ENCODE assay signal across 8 mouse cellular contexts in genomic region chr11:118104001-118104400, GRCm38 (mm10). TPM values are rescaled to one million over a fixed set of nuclear protein-coding genes. Genes with fewer than 3 reads are reported as not detected.
A peak's percentile ranks its signal among the peaks of the same experiment; 100 is the strongest.
DNase-seq lines count a peak whose midpoint lies in the region; ATAC-seq and TF ChIP-seq lines count a peak whose summit lies in the region.

No protein-coding gene starts in this region.

- WGBS in large intestine, adult 2 months, result 3% methylated on average over 5 of the region's 5 CpGs
- 5% methylated on average over 5 of the region's 5 CpGs for WGBS in liver, postnatal 0 days (ENCODE audit: insufficient replicate concordance)

- H3K4me3 ChIP-seq in G1E (ENCODE audit: low read depth, low read length), result no peak overlapping the region
- H3K4me3 ChIP-seq in liver, postnatal 0 days (ENCODE audit: low read depth, low read length), result no peak overlapping the region

- H3K9ac ChIP-seq in liver, postnatal 0 days (replicated peaks), result no peak overlapping the region

- H3K4me1 ChIP-seq in G1E (ENCODE audit: insufficient read depth, low read depth, low read length), result no peaks in the 10 kb centered on the region
- H3K4me1 ChIP-seq in liver, postnatal 0 days (ENCODE audit: insufficient read depth), result no peaks in the 10 kb centered on the region

- peak; percentile 74 for DNase-seq in G1E (ENCODE audit: low spot score)
- peak; percentile 39 for DNase-seq in c-Kit-negative CD71-positive TER-119-positive erythroid progenitor cells, embryonic 14.5 days (ENCODE audit: low read depth, low spot score)
- DNase-seq in fibroblast of lung, adult 2 months (ENCODE audit: low read depth), result peak; percentile 41
- DNase-seq in heart, postnatal 10 days, result peak; percentile 82 to 91
- DNase-seq in large intestine, adult 2 months (ENCODE audit: low read depth, low spot score), result peak; percentile 39
- peak; percentile 91 for DNase-seq in liver, postnatal 0 days
- DNase-seq in retina, adult 2 months (ENCODE audit: low read depth, low spot score), result peak; percentile 70
- DNase-seq in thymus, postnatal 14 days, result peak; percentile 90

- intact Hi-C loops in heart, postnatal 10 days (cut with DNase I), result loop anchor here (1.0 to 5.0 kb wide), 2 partner anchors 132 to 233 kb away; partner anchors contain the start of gene Socs3

- peak; percentile 75 for ATAC-seq in G1E (ENCODE audit: extremely low read depth, insufficient number of reproducible peaks, low FRiP score, poor library complexity, severe bottlenecking)
- peak; percentile 74 for ATAC-seq in liver, postnatal 0 days

- H3K27me3 ChIP-seq in G1E (ENCODE audit: insufficient read depth, low read length), result peaks cover 6% of the 10 kb centered on the region; the same call in 1 of the 2 replicates
- no peaks in the 10 kb centered on the region for H3K27me3 ChIP-seq in liver, postnatal 0 days (ENCODE audit: insufficient read depth, low read length)

- no peaks in the 10 kb centered on the region for H3K36me3 ChIP-seq in G1E (replicated peaks)
- no peaks in the 10 kb centered on the region for H3K36me3 ChIP-seq in liver, postnatal 0 days (replicated peaks; ENCODE audit: insufficient read depth, low read length)

- TF ChIP-seq EP300 in liver, postnatal 0 days (IDR thresholded peaks at IDR 0.05; ENCODE audit: low read depth), result no peak

- TF ChIP-seq CTCF in G1E (IDR thresholded peaks at IDR 0.05; ENCODE audit: low read depth, low read length), result peak; percentile 92
- TF ChIP-seq CTCF in liver, postnatal 0 days (IDR thresholded peaks at IDR 0.05; ENCODE audit: low read depth), result peak; percentile 99

- H3K9me3 ChIP-seq in G1E (replicated peaks), result no peaks in the 10 kb centered on the region
- H3K9me3 ChIP-seq in liver, postnatal 0 days (ENCODE audit: low read length), result no peaks in the 10 kb centered on the region

- H3K27ac ChIP-seq in liver, postnatal 0 days (ENCODE audit: low read depth), result no peak overlapping the region

- no peak overlapping the region for H3K4me2 ChIP-seq in liver, postnatal 0 days (ENCODE audit: low read depth, low read length)

RNA-seq across cellular contexts. Expression of gene Dnah17, which starts 26.4 kb away (rescaled TPM):
- total RNA-seq in G1E (2014; fragmentation: Nextera tagmentation) (not detected in 2 replicates), G1E (2017) (0.11 TPM in 1 of 2 replicates, not detected in the other)
- not detected in 2 replicates for polyA plus RNA-seq in G1E (2012)
- under 1 TPM; 0.12 TPM for total RNA-seq in heart, postnatal 10 days (2021)
- polyA plus RNA-seq in large intestine, adult 2 months (2012; rRNA removed), result 0.11 and 0.27 TPM in 2 replicates
- polyA plus RNA-seq in liver, postnatal 0 days (2015; fragmentation: Nextera tagmentation; extraction: Ambion mirVana), result 0.06 and 0.11 TPM in 2 replicates

Comparison
In these comparisons a context has a peak if more than half of its experiments do, and no peak if none do; other contexts are left out.
1. DNase-seq: peak in every context shown above with its lines; median percentile 91 in liver, postnatal 0 days; 90 in thymus, postnatal 14 days; 86 in heart, postnatal 10 days; 74 in G1E; 70 in retina, adult 2 months; 41 in fibroblast of lung, adult 2 months; 39 in c-Kit-negative CD71-positive TER-119-positive erythroid progenitor cells, embryonic 14.5 days; 39 in large intestine, adult 2 months.